Mouse (Mus musculus) gastrocnemius, postnatal 36 days (tissue): Measurements from ENCODE around the gene Khdrbs2. TPM values are rescaled to one million over a fixed set of nuclear protein-coding genes. Genes with fewer than 3 reads are reported as not detected.
"Not testable (repeated sequence)": the region's sequence is repeated elsewhere in the genome, so short reads cannot be mapped to it uniquely, and the experiment has no call there.

Source experiments
- DNase-seq, 2 experiments: peaks; one replicate each; pipeline ENCODE4 v3.0.0; 2022
- intact Hi-C: fragments of 180-260 bp; cut with DNase I; formaldehyde crosslinking; loops from one replicate; pipeline ENCODE4 v1.15.1; 2025
- total RNA-seq, 2 experiments: library from RNA; stranded (reverse); gene quantifications; 2 replicates each; pipeline ENCODE4 v1.2.3; 2021

Gene Khdrbs2
- total RNA-seq, 2 experiments from 2014 or later, result not detected

DNA sequence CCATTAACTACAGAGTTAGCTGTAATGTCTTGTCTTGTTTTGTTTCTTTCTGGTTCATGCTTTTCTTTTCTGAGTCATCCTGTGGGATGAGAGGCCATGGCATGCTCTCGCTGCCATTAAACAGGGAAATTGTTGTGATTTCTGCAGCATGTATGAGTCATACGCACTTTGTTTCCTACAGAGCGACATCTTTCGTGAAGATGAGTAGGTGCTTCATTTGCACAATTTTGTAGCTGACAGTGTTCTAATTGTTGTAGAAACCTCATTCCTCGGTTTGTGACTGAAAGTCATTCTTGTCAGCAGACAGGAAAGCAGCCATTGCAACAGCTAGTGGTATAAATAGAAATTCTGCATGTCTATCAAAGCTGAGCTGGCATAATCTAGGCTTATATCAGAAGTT is 271.4 kb downstream of the Khdrbs2 start:
- intact Hi-C loops, result no loop called here
- no peak for DNase-seq

DNA sequence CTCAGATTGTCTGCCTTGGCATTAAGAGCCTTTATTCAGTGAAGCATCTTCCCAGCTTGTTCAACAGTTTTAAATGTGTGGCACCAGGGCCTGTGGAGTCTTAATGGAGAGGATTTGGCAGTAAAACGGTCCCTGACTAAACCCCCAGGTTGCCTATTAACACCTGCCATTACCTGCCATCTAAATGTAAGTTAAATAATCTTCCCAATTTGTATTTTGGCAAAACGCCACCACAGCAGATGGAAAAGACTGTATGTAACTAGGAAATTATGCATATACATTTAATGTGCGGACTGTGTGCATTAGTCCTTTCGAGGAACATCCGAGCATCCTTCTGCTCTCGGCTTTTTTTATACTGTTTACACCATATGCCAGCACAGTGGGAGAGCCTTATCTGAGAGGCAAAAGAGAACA is 290.6 kb downstream of the Khdrbs2 start:
- intact Hi-C loops, result no loop called here

DNA sequence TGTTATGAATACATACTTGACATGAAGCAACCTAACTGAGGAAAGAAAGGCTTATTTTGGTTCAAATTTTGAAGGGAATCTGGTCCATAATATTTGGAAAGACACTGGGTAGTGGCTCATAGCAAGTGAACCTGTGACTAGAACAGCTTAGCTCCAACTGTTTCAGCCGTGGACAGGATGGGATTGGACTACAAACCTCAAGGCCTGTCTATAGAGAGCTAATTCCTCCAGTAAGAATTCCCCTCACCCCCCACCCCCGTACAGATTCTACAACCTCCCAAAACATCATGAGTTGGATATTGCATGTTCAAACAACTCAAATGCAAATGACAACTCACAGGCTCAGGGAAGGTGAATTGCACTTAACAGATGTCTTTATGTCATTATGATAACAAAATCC is 298.5 kb downstream of the Khdrbs2 start:
- intact Hi-C loops, result no loop called here
- no peak for DNase-seq

More for the DNA sequence above, 290.6 kb downstream of the Khdrbs2 start:
- DNase-seq, result no peak

DNA sequence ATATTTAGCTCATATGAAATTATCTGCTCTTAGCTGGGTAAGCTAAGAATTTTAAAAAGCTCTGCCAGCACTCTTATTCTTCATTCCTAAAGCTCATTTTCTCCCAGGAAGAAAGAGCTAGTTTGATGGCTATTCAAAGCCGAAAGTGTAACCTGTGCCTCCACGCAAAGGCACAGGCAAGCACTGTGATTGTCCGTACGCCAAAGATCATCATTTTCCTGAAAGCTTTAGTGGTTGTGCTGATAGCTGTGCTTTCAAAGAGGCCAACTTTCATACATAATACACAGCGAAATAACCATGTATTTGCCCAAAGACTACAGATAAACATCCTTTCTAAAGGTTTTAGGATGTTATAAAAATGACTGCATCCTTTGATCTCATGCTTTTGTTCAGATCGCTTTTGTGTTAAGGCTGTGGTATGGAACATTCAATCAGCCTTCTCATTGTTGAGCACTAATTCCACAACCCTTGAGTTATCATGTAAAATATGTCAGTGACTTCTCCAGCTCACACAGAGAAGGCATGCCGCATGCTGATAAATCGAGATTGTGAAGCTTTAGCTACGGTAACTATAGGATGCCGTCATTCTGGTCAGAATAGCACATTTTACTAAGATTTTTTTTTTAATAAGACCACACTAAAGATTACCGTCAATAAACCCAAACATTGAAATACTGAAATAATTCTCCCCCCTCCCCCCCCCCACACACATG is 299.1 kb downstream of the Khdrbs2 start:
- DNase-seq, result no peak
- intact Hi-C loops, result no loop called here

DNA sequence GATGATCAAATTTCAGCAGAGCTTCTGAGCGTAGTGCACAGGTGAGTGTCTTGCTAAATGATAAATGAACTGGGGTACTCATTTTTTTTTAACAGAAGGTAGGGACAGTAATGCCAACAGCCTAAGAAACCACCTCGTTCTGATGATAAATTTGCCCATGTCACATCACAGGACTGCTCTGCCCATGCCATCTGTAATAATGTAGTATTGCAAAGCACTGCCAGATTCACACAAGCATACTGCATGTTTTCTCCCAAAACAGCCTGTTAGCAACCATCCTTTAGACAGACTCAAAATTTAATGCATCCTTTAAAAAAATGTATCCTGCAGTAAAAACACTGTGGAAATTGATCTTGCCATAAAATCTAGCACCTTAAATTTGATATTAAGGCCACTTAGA is 315.4 kb downstream of the Khdrbs2 start:
- DNase-seq, result no peak
- intact Hi-C loops, result no loop called here

DNA sequence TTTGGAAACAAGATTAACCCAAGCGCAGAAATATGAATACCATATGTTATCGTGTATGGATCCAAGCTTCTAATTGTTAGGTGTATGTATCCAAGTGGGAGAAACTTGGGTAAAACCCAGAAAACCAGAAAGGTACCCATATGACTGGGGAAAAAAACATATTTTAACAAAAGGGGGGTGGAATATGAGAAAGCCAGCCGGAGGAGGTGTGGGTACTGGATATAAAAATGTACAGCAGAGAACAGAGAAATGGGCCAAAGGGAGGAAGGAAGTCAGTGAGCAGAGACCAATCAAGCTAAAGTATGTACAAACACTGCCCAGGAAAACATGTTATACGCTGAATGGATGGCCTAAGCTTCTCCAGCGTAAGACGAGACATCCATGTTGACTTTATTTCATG is 330.9 kb downstream of the Khdrbs2 start:
- intact Hi-C loops, result no loop called here
- no peak for DNase-seq

DNA sequence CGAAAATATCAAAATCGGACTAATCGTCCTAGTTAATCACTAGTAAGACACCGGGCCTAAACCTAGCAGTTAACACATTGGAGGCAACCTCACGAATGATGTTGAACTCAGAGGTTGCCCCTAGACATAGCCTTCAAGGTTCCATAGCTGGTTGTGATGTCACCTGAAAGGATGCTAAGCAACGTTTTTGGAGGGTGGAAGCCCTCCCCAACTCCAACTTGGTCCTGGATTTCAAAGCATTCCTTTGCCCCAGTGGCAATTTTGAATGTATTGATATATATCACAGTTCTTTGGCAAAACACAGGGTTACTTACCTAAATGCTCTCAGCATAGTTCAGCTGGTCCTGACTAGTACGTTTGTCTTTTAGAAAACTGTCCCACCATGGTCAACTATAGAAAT is 374.7 kb downstream of the Khdrbs2 start, which contains the start of gene Gm5415:
Gm5415 (minus strand) TSS at position 101 of the 400 bp plus-strand sequence.
- intact Hi-C loops, DNase-seq: not testable (repeated sequence)

DNA sequence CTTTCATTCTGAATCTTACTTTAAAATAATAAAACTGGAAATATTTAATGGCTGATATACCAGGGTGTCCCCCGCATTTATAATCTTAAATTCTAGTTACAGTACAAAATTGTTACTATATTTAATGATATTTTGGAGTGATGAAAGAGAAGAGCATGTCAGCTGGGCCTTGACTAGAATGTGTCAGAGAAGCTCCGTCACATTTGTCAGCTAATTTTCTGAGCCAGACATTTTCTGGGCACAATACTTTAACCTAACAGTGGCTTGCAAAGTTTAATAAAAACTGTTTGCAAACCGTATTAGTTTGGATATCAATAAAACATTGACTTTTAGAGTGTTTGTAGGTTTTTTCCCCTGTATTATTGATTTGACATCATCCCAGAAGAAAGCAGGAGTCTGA is 380.9 kb downstream of the Khdrbs2 start:
- DNase-seq, result no peak
- intact Hi-C loops, result no loop called here

DNA sequence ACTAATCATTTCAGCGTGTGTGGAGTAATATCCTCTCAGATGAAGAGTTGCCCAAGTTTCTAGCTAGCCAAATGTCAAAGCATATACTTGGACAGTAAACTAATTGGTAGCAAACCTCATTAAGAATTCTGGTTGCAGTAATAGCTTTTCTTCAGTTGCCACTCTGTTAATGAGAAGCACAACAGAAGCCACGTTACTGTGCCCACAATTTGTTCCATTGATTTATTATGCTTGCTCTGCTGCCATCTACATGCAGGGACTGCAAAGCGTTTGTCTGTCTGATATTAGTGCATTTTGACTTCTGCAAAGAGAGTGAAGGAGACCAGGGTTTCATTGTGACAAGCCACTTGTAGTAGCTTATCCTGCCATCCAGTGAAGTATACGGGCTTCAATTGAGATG is 381.4 kb downstream of the Khdrbs2 start:
- intact Hi-C loops, result no loop called here

DNA sequence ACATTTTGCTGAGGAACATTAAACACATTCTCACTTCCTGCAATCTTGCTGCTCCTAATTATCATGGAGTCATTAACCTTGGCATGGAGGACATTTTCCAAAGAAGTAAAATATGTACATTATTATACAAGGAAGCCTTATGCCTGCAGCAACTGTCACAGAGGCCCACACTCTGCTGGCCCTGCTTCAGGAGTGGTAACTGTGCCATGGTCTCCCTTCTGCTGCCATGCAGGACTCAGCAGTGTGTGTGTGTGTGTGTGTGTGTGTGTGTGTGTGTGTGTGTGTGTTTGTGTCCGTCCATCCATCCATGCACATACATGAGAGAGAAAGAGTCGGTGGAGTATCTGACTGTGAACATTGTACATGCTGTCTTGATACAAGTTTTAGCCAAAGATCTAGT is 396.4 kb downstream of the Khdrbs2 start:
- intact Hi-C loops, result no loop called here
- DNase-seq, result no peak

More for the DNA sequence above, 381.4 kb downstream of the Khdrbs2 start:
- DNase-seq, result no peak

DNA sequence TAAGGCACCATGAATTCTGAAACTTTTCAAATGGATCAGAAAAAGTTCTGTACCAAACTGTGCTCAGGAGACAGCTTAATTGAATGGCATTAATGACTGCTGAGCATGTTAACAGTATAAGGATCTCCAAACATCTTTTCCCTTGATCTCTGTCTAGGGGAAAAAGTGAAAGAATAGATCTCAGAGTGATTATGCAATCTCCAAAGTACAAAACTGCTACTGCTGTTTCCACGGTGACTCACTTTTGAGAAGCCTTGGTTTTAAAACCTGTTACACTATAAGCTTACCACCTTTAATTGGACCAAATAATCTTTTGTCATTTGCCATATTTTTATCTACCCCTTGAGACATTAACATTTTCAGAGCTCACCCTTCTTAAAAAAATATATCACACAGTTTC is 453.5 kb downstream of the Khdrbs2 start:
- DNase-seq, result no peak
- intact Hi-C loops, result no loop called here

DNA sequence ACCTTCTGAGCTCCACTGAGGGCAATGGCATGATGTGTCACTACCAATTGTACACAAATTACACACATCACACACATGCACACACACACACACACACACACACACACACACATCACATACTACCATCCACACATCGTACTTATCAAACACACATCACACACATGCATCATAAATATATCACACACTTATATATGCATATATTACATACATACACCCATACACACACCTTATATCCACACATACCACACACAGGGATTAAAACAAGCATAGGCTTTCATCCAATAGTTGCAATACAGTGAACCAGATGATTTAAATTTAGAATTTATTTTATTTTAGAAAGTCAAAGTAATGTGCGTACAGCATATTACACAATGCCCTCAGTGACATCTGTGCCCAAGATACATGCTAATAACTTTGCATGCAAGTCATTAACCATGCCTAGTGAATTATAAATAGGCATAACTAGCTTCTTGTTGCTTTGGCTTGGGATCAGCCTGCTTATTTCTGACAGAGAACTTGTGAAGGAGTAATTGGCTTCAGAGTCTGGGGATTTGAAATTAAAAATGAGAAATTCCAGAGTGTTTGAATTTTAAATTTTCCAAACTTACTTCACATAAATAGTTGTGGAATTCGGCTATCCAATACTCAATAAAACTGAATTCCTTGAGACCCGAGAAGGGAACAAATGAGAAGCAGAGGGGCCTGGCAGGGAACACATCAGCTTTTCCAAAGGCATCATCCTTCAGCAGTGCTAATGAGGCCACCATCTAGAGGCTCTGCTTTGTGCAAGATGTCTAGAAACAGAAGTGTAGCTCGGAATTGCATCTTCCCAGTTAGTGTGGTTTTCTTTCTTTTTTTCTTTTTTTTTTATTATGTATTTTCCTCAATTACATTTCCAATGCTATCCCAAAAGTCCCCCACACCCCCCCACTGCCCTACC is 460.2 kb downstream of the Khdrbs2 start:
- intact Hi-C loops, result no loop called here
- DNase-seq, result no peak

DNA sequence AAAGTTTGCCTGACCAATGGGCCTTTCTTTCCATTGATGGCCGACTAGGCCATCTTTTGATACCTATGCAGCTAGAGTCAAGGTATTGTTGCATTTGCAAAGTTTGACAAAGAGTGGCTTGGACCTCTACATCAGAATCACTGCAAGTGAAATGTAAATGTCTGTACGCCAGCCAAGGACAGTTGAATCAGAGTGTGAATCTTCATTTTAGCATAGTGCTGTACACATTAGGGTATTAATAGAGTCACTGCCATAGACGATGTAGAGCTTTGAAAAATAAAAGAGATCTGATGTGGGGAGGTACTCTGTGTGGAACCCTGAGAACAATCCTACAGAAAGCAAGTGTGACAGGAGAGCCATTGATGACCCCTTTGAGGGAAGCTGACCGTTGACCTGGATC is 460.9 kb downstream of the Khdrbs2 start:
- intact Hi-C loops, result no loop called here
- DNase-seq, result no peak

DNA sequence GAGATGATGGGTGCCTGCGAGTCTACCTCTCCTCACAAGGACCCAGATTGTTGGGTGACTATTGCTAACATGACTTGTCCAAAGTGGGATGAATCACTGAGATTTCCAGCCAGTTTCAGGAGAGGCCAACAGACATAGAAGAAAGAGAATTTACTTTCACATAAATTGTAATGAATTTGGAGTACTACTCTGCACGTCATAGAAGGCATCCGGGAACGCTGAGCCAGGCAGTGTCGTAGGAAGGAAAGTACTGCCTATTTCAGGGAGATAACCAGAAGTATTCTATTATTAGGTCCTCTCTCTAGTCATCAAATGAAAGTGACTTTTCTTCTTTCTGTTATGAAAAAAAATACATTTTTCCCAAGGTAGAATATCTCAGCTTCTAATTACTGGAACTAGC is 466.6 kb downstream of the Khdrbs2 start:
- intact Hi-C loops, result no loop called here
- DNase-seq, result no peak

DNA sequence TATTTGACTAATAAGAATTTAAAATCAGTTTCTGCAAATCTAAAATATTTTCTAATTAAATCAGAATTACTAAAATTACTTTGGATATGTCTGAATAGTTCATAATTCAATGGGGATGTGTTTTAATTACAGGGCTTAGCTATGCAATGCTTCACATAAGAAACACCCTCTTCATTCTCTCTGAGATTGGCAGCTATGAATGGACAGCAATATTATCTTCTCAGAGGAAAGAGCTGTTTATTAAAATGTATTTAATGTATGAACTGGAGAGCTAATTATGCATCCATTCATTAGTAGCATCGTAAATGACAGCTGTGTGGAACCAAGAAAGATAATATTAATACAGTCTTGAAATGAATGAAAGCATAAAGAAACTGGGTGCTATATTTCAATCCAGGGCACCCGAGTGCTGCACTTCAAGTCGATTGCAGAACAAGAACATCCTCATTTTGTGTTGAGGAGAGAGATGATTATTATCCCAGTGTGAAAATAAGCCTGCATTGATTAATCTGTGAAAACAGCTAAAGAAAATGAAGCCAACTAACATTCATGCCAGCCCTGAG is 477.2 kb downstream of the Khdrbs2 start:
- intact Hi-C loops, result no loop called here

DNA sequence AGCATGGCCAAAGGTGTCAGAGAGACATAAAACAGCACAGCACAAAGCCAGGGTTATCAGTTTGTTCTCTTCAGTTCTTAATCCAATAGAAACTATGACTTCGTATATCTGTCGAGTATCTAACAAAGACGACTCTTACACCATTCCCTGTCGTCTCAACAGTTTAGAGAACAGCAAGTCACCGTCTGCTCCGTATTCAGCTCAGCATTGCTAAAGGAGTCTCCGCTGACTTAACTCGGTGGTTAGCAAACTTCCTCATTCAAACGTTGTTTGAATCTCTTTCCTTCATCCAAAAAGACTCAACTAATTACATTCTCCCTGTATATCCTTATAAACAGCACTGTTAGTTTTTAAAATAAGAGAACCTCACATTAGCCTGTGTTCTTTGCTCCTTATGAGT is 521.3 kb downstream of the Khdrbs2 start:
- intact Hi-C loops, result no loop called here
- no peak for DNase-seq

More for the DNA sequence above, 477.2 kb downstream of the Khdrbs2 start:
- no peak for DNase-seq

DNA sequence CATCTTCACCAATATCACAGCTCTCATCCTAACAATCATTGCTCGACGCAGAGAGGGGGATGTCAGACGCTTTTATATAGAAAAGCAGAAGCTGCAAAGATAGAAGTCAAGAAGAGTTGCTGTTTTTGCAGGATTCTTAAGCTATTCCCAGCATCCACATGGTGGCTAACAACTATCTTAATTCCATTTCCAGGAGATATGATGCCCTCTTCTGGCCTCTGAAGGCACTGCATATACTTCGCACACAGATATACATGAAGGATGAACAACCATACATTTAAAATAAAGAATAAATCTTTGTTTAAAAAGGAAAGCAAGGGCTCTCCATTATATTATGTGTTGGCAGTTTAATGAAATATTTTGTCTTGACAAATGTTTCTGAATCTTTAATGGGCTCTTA is 527.6 kb downstream of the Khdrbs2 start:
- intact Hi-C loops, result no loop called here
- no peak for DNase-seq

DNA sequence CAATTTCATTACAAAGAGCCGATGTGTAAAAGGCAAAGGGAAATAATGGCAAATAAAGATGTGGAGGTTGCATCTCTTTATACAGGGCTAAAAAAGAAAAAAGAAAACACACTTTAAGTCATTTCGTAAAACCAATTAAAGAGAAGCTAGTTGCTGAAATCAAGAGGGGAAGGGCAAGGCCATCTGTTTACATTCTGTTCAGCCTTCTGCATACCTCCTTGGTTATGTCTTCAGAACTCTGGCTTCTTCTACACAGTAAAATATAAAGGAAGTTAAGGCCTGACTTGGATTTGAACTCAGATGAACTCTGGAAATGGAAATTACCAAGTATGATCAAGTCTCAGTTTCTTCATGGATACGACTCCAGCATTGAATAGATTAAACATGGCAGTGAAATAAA is 528.8 kb downstream of the Khdrbs2 start:
- intact Hi-C loops, result no loop called here
- no peak for DNase-seq
